9 mouse cellular contexts compared by ENCODE assay signal in genomic region chr14:20873307-20873706, GRCm38 (mm10). TPM values are rescaled to one million over a fixed set of nuclear protein-coding genes. Genes with fewer than 3 reads are reported as not detected.
DNase-seq lines count a peak whose midpoint lies in the region; ATAC-seq and TF ChIP-seq lines count a peak whose summit lies in the region.
"Had no signal": no experiment of that assay in that cellular context is flagged by ENCODE, and none has a peak within 500 bp of the region (broad histone marks: within the 10 kb centered on the region; RNA-seq: fewer than 3 reads in every experiment).

No protein-coding gene starts in this region.

- H3K4me3 ChIP-seq in neural tube, embryonic 15.5 days (replicated peaks): no peak overlapping the region
- H3K4me3 ChIP-seq in kidney, adult 2 months (ENCODE audit: insufficient read depth, low read depth, low read length): no peak overlapping the region
- no peak overlapping the region for H3K4me3 ChIP-seq in limb, embryonic 11.5 days (ENCODE audit: low read depth, low read length)
- H3K4me3 ChIP-seq in stomach, embryonic 14.5 days (ENCODE audit: low read depth, low read length): no peak overlapping the region
- H3K4me3 ChIP-seq: embryonic facial prominence, embryonic 12.5 days had no signal

- no peak; the same call in 1 of the 2 replicates for ATAC-seq in neural tube, embryonic 15.5 days (ENCODE audit: low FRiP score)
- peak; percentile 93 for ATAC-seq in common myeloid progenitor, adult 5-6 weeks (replicated peaks; ENCODE audit: low read depth, poor library complexity, severe bottlenecking)
- no peak for ATAC-seq in limb, embryonic 11.5 days (ENCODE audit: insufficient number of reproducible peaks, low FRiP score, low TSS enrichment, low read depth)
- ATAC-seq in monocyte, adult 5-6 weeks (replicated peaks; ENCODE audit: insufficient number of reproducible peaks, low FRiP score, low TSS enrichment, poor library complexity, severe bottlenecking): peak; percentile 94
- peak; percentile 58; the same call in 1 of the 2 replicates for ATAC-seq in stomach, embryonic 14.5 days (ENCODE audit: insufficient number of reproducible peaks, insufficient read depth, low FRiP score, low read depth)

- no peaks in the 10 kb centered on the region for H3K4me1 ChIP-seq in neural tube, embryonic 15.5 days
- H3K4me1 ChIP-seq in kidney, adult 2 months (ENCODE audit: control insufficient read depth, insufficient read depth, low read length): peaks cover 18% of the 10 kb centered on the region
- no peaks in the 10 kb centered on the region for H3K4me1 ChIP-seq in limb, embryonic 11.5 days (ENCODE audit: control insufficient read depth, insufficient read depth, low read length)
- peaks cover 3% of the 10 kb centered on the region; the same call in 1 of the 2 replicates for H3K4me1 ChIP-seq in stomach, embryonic 14.5 days (ENCODE audit: control insufficient read depth, insufficient read depth, low read length)
- H3K4me1 ChIP-seq: embryonic facial prominence, embryonic 12.5 days had no signal

- 3% methylated on average over 8 of the region's 8 CpGs for WGBS in neural tube, embryonic 15.5 days
- WGBS in kidney, adult 2 months: under 1% methylated on average over 8 of the region's 8 CpGs
- 2% methylated on average over 8 of the region's 8 CpGs for WGBS in limb, embryonic 11.5 days
- 3% methylated on average over 8 of the region's 8 CpGs for WGBS in stomach, embryonic 14.5 days

- H3K9ac ChIP-seq in neural tube, embryonic 15.5 days (replicated peaks): no peak overlapping the region
- no peak overlapping the region for H3K9ac ChIP-seq in limb, embryonic 11.5 days (ENCODE audit: low read length)
- no peak overlapping the region for H3K9ac ChIP-seq in stomach, embryonic 14.5 days (replicated peaks; ENCODE audit: low read depth, low read length)
- H3K9ac ChIP-seq: embryonic facial prominence, embryonic 12.5 days had no signal

- H3K27me3 ChIP-seq in neural tube, embryonic 15.5 days (replicated peaks): no peaks in the 10 kb centered on the region
- H3K27me3 ChIP-seq in kidney, adult 2 months (replicated peaks; ENCODE audit: control insufficient read depth, insufficient read depth, low read length): no peaks in the 10 kb centered on the region
- no peaks in the 10 kb centered on the region for H3K27me3 ChIP-seq in limb, embryonic 11.5 days (ENCODE audit: control insufficient read depth, insufficient read depth, low read length)
- no peaks in the 10 kb centered on the region for H3K27me3 ChIP-seq in stomach, embryonic 14.5 days (ENCODE audit: control insufficient read depth, insufficient read depth, low read length)
- H3K27me3 ChIP-seq: embryonic facial prominence, embryonic 12.5 days had no signal

- no peak overlapping the region for H3K4me2 ChIP-seq in neural tube, embryonic 15.5 days
- H3K4me2 ChIP-seq in limb, embryonic 11.5 days (ENCODE audit: low read depth, severe bottlenecking): no peak overlapping the region
- H3K4me2 ChIP-seq in stomach, embryonic 14.5 days (replicated peaks; ENCODE audit: low read depth, low read length): no peak overlapping the region
- H3K4me2 ChIP-seq: embryonic facial prominence, embryonic 12.5 days had no signal

- TF ChIP-seq POLR2A in kidney, adult 2 months (IDR thresholded peaks at IDR 0.05; ENCODE audit: low read depth, low read length): no peak

- peak; percentile 99 for TF ChIP-seq CTCF in kidney, adult 2 months (conservative IDR thresholded peaks at IDR 0.05; ENCODE audit: insufficient read depth, insufficient read length, low read depth, low read length)

- no peaks in the 10 kb centered on the region for H3K9me3 ChIP-seq in neural tube, embryonic 15.5 days (replicated peaks)
- no peaks in the 10 kb centered on the region for H3K9me3 ChIP-seq in limb, embryonic 11.5 days (ENCODE audit: control insufficient read depth, low read length)
- H3K9me3 ChIP-seq in stomach, embryonic 14.5 days (ENCODE audit: control insufficient read depth, low read depth, low read length): no peaks in the 10 kb centered on the region
- H3K9me3 ChIP-seq: embryonic facial prominence, embryonic 12.5 days had no signal

- no peak overlapping the region for H3K27ac ChIP-seq in neural tube, embryonic 15.5 days (replicated peaks)
- H3K27ac ChIP-seq in kidney, adult 2 months (ENCODE audit: insufficient read depth, low read depth, low read length): no peak overlapping the region
- H3K27ac ChIP-seq in limb, embryonic 11.5 days (replicated peaks; ENCODE audit: low read depth, low read length): no peak overlapping the region
- no peak overlapping the region for H3K27ac ChIP-seq in stomach, embryonic 14.5 days (ENCODE audit: low read length)
- H3K27ac ChIP-seq: embryonic facial prominence, embryonic 12.5 days had no signal

- peak; percentile 83 for DNase-seq in neural tube, embryonic 10.5 days (ENCODE audit: extremely low spot score, low spot score)
- DNase-seq in gastrocnemius, postnatal 25 days: peak; percentile 71
- peak; percentile 93 for DNase-seq in kidney, adult 2 months
- peak; percentile 91 for DNase-seq in limb, embryonic 11.5 days (ENCODE audit: low spot score)

- no peaks in the 10 kb centered on the region for H3K36me3 ChIP-seq in neural tube, embryonic 15.5 days
- no peaks in the 10 kb centered on the region for H3K36me3 ChIP-seq in kidney, adult 2 months (ENCODE audit: control insufficient read depth, insufficient read depth, low read length)
- no peaks in the 10 kb centered on the region for H3K36me3 ChIP-seq in limb, embryonic 11.5 days (ENCODE audit: control insufficient read depth, insufficient read depth, low read length)
- no peaks in the 10 kb centered on the region for H3K36me3 ChIP-seq in stomach, embryonic 14.5 days (ENCODE audit: control insufficient read depth, insufficient read depth, low read length)
- H3K36me3 ChIP-seq: embryonic facial prominence, embryonic 12.5 days had no signal

RNA-seq across cellular contexts. Expression of gene Plau, which starts 36.8 kb away (rescaled TPM):
- 0.83 and 1.1 TPM in 2 replicates for polyA plus RNA-seq in neural tube, embryonic 15.5 days (2015; fragmentation: Nextera tagmentation; extraction: Ambion mirVana)
- total RNA-seq in common myeloid progenitor, adult 5-6 weeks (2017): 0.92 and 1.6 TPM in 2 replicates
- total RNA-seq in gastrocnemius, postnatal 25 days (2021): 10 to 100 TPM; 19.1 to 19.6 TPM
- 261 and 276 TPM in 2 replicates for polyA plus RNA-seq in kidney, adult 2 months (2012; rRNA removed)
- 0.69 and 1.0 TPM in 2 replicates for polyA plus RNA-seq in limb, embryonic 11.5 days (2014; fragmentation: Nextera tagmentation; extraction: Ambion mirVana)
- total RNA-seq in monocyte, adult 5-6 weeks (2017): 0.39 to 1.1 TPM in 2 of 3 replicates, not detected in the other
- 0.64 and 1.3 TPM in 2 replicates for polyA plus RNA-seq in stomach, embryonic 14.5 days (2014; fragmentation: Nextera tagmentation; extraction: Ambion mirVana)

RNA-seq across cellular contexts. Expression of gene Vcl, which starts 55.9 kb away (rescaled TPM):
- 17.5 and 23.3 TPM in 2 replicates for polyA plus RNA-seq in neural tube, embryonic 15.5 days (2015; fragmentation: Nextera tagmentation; extraction: Ambion mirVana)
- 38.3 and 46.9 TPM in 2 replicates for total RNA-seq in common myeloid progenitor, adult 5-6 weeks (2017)
- total RNA-seq in gastrocnemius, postnatal 25 days (2021): 10 to 100 TPM; 78.4 to 94.0 TPM
- 30.6 and 33.1 TPM in 2 replicates for polyA plus RNA-seq in kidney, adult 2 months (2012; rRNA removed)
- 45.6 and 50.4 TPM in 2 replicates for polyA plus RNA-seq in limb, embryonic 11.5 days (2014; fragmentation: Nextera tagmentation; extraction: Ambion mirVana)
- 51.9 to 56.2 TPM (median 52.1 TPM) in 3 replicates for total RNA-seq in monocyte, adult 5-6 weeks (2017)
- 94.8 and 106 TPM in 2 replicates for polyA plus RNA-seq in stomach, embryonic 14.5 days (2014; fragmentation: Nextera tagmentation; extraction: Ambion mirVana)

Comparison
In these comparisons a context has a peak if more than half of its experiments do, and no peak if none do; other contexts are left out.
1. ATAC-seq: peak in common myeloid progenitor, adult 5-6 weeks (single experiment), monocyte, adult 5-6 weeks (single experiment) and stomach, embryonic 14.5 days (single experiment); none in neural tube, embryonic 15.5 days (single experiment) and limb, embryonic 11.5 days (single experiment).
2. RNA of gene Plau, which starts 36.8 kb away (polyA plus RNA-seq): 261 to 276 TPM in kidney, adult 2 months; 0.83 to 1.1 TPM in neural tube, embryonic 15.5 days, 0.69 to 1.0 TPM in limb, embryonic 11.5 days and 0.64 to 1.3 TPM in stomach, embryonic 14.5 days; every median in the first group is over 100 times any median in the second.
3. Peak in every context shown above with its lines, with median percentiles within 50 percentile points of each other: DNase-seq.